Mouse (Mus musculus): Measurements from ENCODE around the gene Fam240a. TPM values are rescaled to one million over a fixed set of nuclear protein-coding genes. Genes with fewer than 3 reads are reported as not detected.

The Fam240a gene
- polyA plus RNA-seq, 1 experiment: not detected

- Histone ChIP-seq H3K27ac (ENCODE audit: insufficient read depth, low read depth, low read length) (no peak overlapping the region), H3K4me1 (ENCODE audit: control insufficient read depth, insufficient read depth, low read length) (no peaks in the 10 kb centered on the region), H3K4me3 (ENCODE audit: insufficient read depth, low read length) (no peak overlapping the region)
- TF ChIP-seq POLR2A (IDR thresholded peaks at IDR 0.05; ENCODE audit: borderline replicate concordance, low read depth, low read length) (no peak), CTCF (IDR thresholded peaks at IDR 0.05; ENCODE audit: low read depth, low read length) (no peak)
These were observed 4.2 kb upstream of the Fam240a start for GRCm38 (mm10) chr9:110920665-110921419.

DNA sequence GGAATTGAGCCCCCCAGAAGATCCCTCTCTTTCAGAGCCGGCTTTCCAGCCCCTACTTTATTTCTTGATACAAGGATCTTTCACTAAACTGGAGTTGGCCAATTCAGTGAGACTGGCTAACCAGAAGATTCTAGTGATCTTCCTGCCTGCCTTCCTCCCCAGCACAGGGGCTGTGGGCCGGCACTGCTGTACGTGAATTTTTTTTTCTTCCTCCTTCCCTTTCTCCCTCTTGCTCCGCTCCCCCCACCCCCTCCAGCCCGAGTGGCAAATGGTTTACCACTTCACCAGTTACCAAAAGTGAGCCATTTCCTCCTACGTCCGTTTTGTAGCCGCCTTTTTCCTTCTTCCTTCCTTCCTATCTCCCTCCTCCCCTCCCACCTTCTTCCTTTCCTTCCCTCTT, 1.2 kb downstream of the Fam240a start:
- Histone ChIP-seq H3K27ac (ENCODE audit: insufficient read depth, low read depth, low read length) (no peak overlapping the region), H3K4me3 (ENCODE audit: insufficient read depth, low read length) (no peak overlapping the region), H3K4me1 (ENCODE audit: control insufficient read depth, insufficient read depth, low read length) (no peaks in the 10 kb centered on the region)
- TF ChIP-seq POLR2A (IDR thresholded peaks at IDR 0.05; ENCODE audit: borderline replicate concordance, low read depth, low read length): no peak
- no peak for TF ChIP-seq CTCF (IDR thresholded peaks at IDR 0.05; ENCODE audit: low read depth, low read length)

DNA sequence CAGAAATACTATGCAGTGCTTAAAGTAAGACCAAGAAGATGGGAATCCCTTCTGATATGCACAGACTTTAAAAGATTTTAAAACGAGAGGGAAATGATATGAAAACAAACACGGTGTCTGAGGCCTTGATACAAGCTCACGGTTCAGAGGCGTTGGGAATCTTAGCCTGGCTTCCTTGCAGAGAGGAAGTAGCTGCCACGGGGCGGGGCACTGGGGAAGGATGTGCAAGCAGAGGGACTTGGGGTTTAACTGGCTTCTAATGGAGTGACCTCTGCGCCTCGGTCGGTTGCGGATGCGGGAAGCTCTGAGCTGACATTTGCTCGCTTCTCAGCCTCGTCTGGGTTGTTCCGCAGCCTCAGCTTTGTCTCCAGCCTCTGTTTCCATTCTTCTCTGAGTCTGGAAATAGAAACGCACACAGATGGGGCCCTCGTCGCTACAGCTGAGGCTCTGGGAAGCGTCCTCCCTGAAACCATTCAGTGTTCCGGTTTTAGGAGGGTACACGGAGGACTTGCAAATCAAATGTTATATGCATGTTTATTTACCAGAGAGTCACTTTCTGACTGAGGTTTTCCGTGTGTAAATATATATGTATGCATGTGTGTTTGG, 1.9 kb downstream of the Fam240a start:
- Histone ChIP-seq H3K27ac (ENCODE audit: insufficient read depth, low read depth, low read length) (no peak overlapping the region), H3K4me1 (ENCODE audit: control insufficient read depth, insufficient read depth, low read length) (peaks cover under 1% of the 10 kb centered on the region; the same call in 1 of the 2 replicates), H3K4me3 (ENCODE audit: insufficient read depth, low read length) (no peak overlapping the region)
- TF ChIP-seq POLR2A (IDR thresholded peaks at IDR 0.05; ENCODE audit: borderline replicate concordance, low read depth, low read length) (no peak), CTCF (IDR thresholded peaks at IDR 0.05; ENCODE audit: low read depth, low read length) (no peak)

GRCm38 (mm10) chr9:110909371-110909967, 7.2 kb downstream of the Fam240a start:
- no peak overlapping the region for H3K27ac ChIP-seq (ENCODE audit: insufficient read depth, low read depth, low read length)
- peaks cover 3% of the 10 kb centered on the region; the same call in 1 of the 2 replicates for H3K4me1 ChIP-seq (ENCODE audit: control insufficient read depth, insufficient read depth, low read length)
- H3K4me3 ChIP-seq (ENCODE audit: insufficient read depth, low read length): no peak overlapping the region
- TF ChIP-seq CTCF (IDR thresholded peaks at IDR 0.05; ENCODE audit: low read depth, low read length): no peak
- TF ChIP-seq POLR2A (IDR thresholded peaks at IDR 0.05; ENCODE audit: borderline replicate concordance, low read depth, low read length): no peak

GRCm38 (mm10) chr9:110908631-110909016, 8.0 kb downstream of the Fam240a start:
- no peak overlapping the region for H3K4me3 ChIP-seq (ENCODE audit: insufficient read depth, low read length)
- H3K4me1 ChIP-seq (ENCODE audit: control insufficient read depth, insufficient read depth, low read length): peaks cover 3% of the 10 kb centered on the region; the same call in 1 of the 2 replicates
- no peak overlapping the region for H3K27ac ChIP-seq (ENCODE audit: insufficient read depth, low read depth, low read length)
- TF ChIP-seq CTCF (IDR thresholded peaks at IDR 0.05; ENCODE audit: low read depth, low read length) (no peak), POLR2A (IDR thresholded peaks at IDR 0.05; ENCODE audit: borderline replicate concordance, low read depth, low read length) (no peak)

DNA sequence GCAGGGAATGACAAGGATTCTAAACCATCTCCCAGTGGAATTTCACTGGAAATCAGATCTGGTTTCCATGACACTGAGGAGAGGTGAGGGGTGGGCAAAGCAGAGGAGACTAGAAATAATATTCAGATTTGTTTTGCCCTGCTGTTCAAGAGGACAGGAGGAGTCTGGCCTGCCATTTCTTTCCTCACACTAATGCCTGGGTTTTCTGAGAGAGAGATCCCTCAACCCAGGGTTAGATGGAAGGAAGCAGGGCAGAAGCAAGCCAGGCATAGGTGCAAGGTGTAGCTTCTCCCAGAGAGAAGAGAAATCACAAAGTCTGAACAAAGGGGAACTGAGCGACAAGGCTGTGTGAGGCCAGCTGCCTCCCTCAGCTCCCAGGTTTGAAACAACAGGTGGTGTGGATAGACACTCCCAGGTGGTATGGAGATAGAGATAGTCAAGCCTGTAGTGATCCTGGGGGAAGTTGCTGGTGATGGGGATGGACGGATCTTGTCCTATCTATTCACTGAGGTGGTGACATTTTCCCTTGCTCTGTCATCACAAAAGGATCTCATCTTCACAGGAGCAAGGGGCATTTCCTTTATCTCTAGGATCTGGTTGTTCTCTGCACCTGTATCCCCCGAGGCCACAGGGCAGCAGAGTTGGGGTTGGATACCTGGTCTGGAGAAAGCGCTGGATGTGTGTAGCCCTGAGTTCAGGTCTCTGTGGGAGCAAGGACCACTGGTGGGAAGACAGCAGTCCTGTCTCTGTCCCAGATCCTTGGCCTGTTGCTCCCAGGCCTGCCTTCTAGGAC, 8.6 kb downstream of the Fam240a start:
- no peak overlapping the region for H3K27ac ChIP-seq (ENCODE audit: insufficient read depth, low read depth, low read length)
- no peak for TF ChIP-seq CTCF (IDR thresholded peaks at IDR 0.05; ENCODE audit: low read depth, low read length)
- TF ChIP-seq POLR2A (IDR thresholded peaks at IDR 0.05; ENCODE audit: borderline replicate concordance, low read depth, low read length): no peak
- peaks cover 3% of the 10 kb centered on the region; the same call in 1 of the 2 replicates for H3K4me1 ChIP-seq (ENCODE audit: control insufficient read depth, insufficient read depth, low read length)
- no peak overlapping the region for H3K4me3 ChIP-seq (ENCODE audit: insufficient read depth, low read length)

DNA sequence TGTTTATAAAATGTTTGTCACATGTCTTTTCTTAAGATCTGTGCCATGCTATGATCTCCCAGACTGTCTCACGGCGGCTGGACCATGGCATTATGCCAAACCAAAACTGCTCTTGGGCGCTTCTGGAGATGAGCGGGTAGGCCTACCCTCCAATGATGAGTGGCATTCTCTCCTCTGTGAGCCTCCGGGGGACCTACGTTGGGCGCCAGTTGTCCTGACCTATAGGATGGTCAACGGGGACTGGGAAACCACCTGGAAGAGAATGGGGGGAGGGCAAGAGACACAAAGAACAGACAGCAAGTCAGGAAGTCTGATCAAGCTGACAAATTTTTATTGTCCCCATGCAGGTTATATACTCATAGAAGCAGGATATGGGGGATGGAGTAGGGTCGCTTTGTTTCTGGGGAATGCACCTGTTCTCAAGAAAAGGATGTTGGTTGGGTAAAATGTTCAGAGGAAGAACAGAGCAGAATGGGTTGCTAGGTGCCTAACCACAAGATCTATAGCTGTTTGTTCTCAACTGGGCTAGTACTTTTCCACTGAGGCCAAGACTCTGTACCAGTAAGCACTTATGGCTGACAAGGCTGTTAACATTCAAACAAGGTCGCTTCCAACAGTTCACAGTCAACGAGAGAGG, 9.3 kb downstream of the Fam240a start:
- TF ChIP-seq POLR2A (IDR thresholded peaks at IDR 0.05; ENCODE audit: borderline replicate concordance, low read depth, low read length): no peak
- no peak for TF ChIP-seq CTCF (IDR thresholded peaks at IDR 0.05; ENCODE audit: low read depth, low read length)
- H3K4me3 ChIP-seq (ENCODE audit: insufficient read depth, low read length): no peak overlapping the region
- H3K4me1 ChIP-seq (ENCODE audit: control insufficient read depth, insufficient read depth, low read length): peaks cover 3% of the 10 kb centered on the region; the same call in 1 of the 2 replicates
- H3K27ac ChIP-seq (ENCODE audit: insufficient read depth, low read depth, low read length): no peak overlapping the region

- H3K27ac ChIP-seq (ENCODE audit: insufficient read depth, low read depth, low read length): no peak overlapping the region
- TF ChIP-seq POLR2A (IDR thresholded peaks at IDR 0.05; ENCODE audit: borderline replicate concordance, low read depth, low read length): no peak
- no peak for TF ChIP-seq CTCF (IDR thresholded peaks at IDR 0.05; ENCODE audit: low read depth, low read length)
- no peak overlapping the region for H3K4me3 ChIP-seq (ENCODE audit: insufficient read depth, low read length)
- no peaks in the 10 kb centered on the region for H3K4me1 ChIP-seq (ENCODE audit: control insufficient read depth, insufficient read depth, low read length)
These were observed 14.4 kb downstream of the Fam240a start for GRCm38 (mm10) chr9:110902271-110902670.

- H3K4me3 ChIP-seq (ENCODE audit: insufficient read depth, low read length): no peak overlapping the region
- no peak overlapping the region for H3K27ac ChIP-seq (ENCODE audit: insufficient read depth, low read depth, low read length)
- H3K4me1 ChIP-seq (ENCODE audit: control insufficient read depth, insufficient read depth, low read length): no peaks in the 10 kb centered on the region
- TF ChIP-seq CTCF (IDR thresholded peaks at IDR 0.05; ENCODE audit: low read depth, low read length) (no peak), POLR2A (IDR thresholded peaks at IDR 0.05; ENCODE audit: borderline replicate concordance, low read depth, low read length) (no peak)
These were observed 15.5 kb downstream of the Fam240a start for GRCm38 (mm10) chr9:110901204-110901603.
